Mouse (Mus musculus) heart, embryonic 14.5 days (tissue): Measurements from ENCODE around the gene Gm20431. TPM values are rescaled to one million over a fixed set of nuclear protein-coding genes. Genes with fewer than 3 reads are reported as not detected.
A peak's percentile ranks its signal among the peaks of the same experiment; 100 is the strongest.

ENCODE experiments used
- ATAC-seq: fragments of 200-750 bp; cut with Nextera tagmentation; 2 replicates; pipeline ENCODE4 v1.8.0; 2017; ENCODE audit warnings: low read depth, moderate TSS enrichment; ENCODE audit not compliant: insufficient number of reproducible peaks, insufficient read depth, low FRiP score
- H3K27ac ChIP-seq, 2 experiments: fragments of 200-500 bp in 1 of 2; fragments of 300-500 bp in 1 of 2; sonication (generic) in 1 of 2; replicated peaks in 1 of 2; 2 replicates each; pipeline ENCODE4 v1.5.1; 2012 to 2014; ENCODE audit warnings: low read depth in 2 of 2, low read length in 2 of 2, control low read depth in 1 of 2, mild to moderate bottlenecking in 1 of 2, mixed read lengths in 1 of 2; ENCODE audit not compliant: control insufficient read depth in 1 of 2, insufficient read depth in 1 of 2
- H3K27me3 ChIP-seq: fragments of 300-500 bp; sonication (generic); 2 replicates; pipeline ENCODE4 v1.6.1; 2014; ENCODE audit warnings: mild to moderate bottlenecking, low read length, control low read depth; ENCODE audit not compliant: control insufficient read depth, insufficient read depth
- H3K36me3 ChIP-seq: fragments of 300-500 bp; sonication (generic); 2 replicates; pipeline ENCODE4 v1.6.1; 2014; ENCODE audit warnings: mild to moderate bottlenecking, control low read depth, low read length, mixed read lengths; ENCODE audit not compliant: control insufficient read depth, insufficient read depth
- H3K4me1 ChIP-seq, 2 experiments: fragments of 200-500 bp in 1 of 2; fragments of 300-500 bp in 1 of 2; sonication (generic) in 1 of 2; 2 replicates each; pipeline ENCODE4 v1.6.1; 2012 to 2014; ENCODE audit warnings: low read length in 2 of 2, control low read depth in 1 of 2, mixed read lengths in 1 of 2; ENCODE audit not compliant: control insufficient read depth in 2 of 2, insufficient read depth in 2 of 2
- H3K4me2 ChIP-seq: fragments of 300-500 bp; sonication (generic); 2 replicates; pipeline ENCODE4 v1.6.1; 2014; ENCODE audit warnings: mild to moderate bottlenecking, low read length
- H3K4me3 ChIP-seq, 2 experiments: fragments of 200-500 bp in 1 of 2; fragments of 300-500 bp in 1 of 2; sonication (generic) in 1 of 2; 2 replicates each; pipeline ENCODE4 v1.5.1; 2012 to 2014; ENCODE audit warnings: low read length in 2 of 2, mild to moderate bottlenecking in 2 of 2, control low read depth in 1 of 2, low read depth in 1 of 2, moderate library complexity in 1 of 2; ENCODE audit not compliant: control insufficient read depth in 1 of 2, insufficient read depth in 1 of 2
- H3K9ac ChIP-seq: fragments of 300-500 bp; sonication (generic); 2 replicates; pipeline ENCODE4 v1.6.1; 2014; ENCODE audit warnings: mild to moderate bottlenecking, low read length
- H3K9me3 ChIP-seq: fragments of 300-500 bp; sonication (generic); 2 replicates; pipeline ENCODE4 v1.6.1; 2016; ENCODE audit warnings: low read length, control low read depth; ENCODE audit not compliant: control insufficient read depth
- WGBS: fragments of 180-500 bp; shearing (Covaris S2); extraction: QIAGEN DNeasy Blood & Tissue Kit; methylation state at CpG from one replicate; pipeline ENCODE4 v1.1.7; 2014; 5-methylcytosine and 5-hydroxymethylcytosine counted together
- polyA plus RNA-seq: library from polyadenylated mRNA; unstranded; fragments of >200 nt; fragmentation: Nextera tagmentation; extraction: Ambion mirVana; gene quantifications from 2 replicates; pipeline ENCODE4 v1.2.1, GENCODE M21; 2014

Gm20431 gene
- polyA plus RNA-seq, 1 experiment from 2014 or later: 0.19 TPM

DNA sequence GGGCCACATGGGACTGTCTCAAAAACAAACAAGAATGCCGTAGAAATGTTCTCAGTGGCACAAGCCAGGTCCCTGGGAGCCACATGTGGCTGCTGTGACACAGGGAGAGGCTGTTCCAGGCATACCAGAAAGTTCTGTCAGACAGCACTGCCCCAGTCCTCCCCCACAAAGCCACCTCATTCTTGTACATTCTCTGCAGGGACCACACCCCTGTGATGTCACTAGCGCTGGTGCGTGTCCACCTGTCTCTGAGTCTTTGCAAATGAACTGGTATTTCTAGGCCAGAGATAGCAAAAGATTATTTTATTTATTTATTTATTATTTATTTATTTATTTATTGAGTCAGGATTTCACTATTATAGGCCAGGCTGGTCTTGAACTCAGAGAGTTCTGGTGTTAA, 22.4 kb upstream of the Gm20431 start:
- H3K4me1 ChIP-seq: peaks cover 0 to 2% of the 10 kb centered on the region in 2 experiments; a peak in 1 of 4 replicates
- H3K9me3 ChIP-seq: no peaks in the 10 kb centered on the region
- H3K9ac ChIP-seq: no peak overlapping the region
- WGBS: 79% methylated on average over 3 of the region's 3 CpGs
- H3K27me3 ChIP-seq: 0 out of 2 replicates have a peak, but pooled peaks cover 9% of the 10 kb centered on the region
- no peaks in the 10 kb centered on the region for H3K36me3 ChIP-seq
- H3K4me3 ChIP-seq: no peak overlapping the region
- ATAC-seq: no peak
- no peak overlapping the region for H3K27ac ChIP-seq
- H3K4me2 ChIP-seq: no peak overlapping the region

DNA sequence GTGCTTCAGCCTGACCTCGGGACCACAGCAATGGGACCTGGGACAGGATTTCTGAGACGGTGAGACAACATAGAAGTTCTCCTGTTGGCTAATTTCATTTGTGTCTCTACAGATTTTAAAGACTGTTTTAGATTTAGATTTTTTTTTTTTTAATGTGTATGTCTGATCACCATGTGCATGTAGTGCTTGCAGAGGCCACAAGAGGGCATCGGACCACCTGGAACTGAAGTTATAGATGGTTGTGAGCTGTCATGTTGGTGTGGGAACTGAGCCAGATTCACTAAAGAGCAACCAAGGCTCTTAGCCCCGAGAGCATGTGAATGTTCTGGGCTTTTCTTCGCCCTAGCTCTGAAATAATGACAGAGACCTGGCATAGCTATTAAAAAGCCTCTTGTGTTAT, 19.4 kb upstream of the Gm20431 start:
- H3K36me3 ChIP-seq: no peaks in the 10 kb centered on the region
- WGBS: 55% methylated on average over 5 of the region's 5 CpGs
- H3K27ac ChIP-seq: no peak overlapping the region
- H3K9me3 ChIP-seq: no peaks in the 10 kb centered on the region
- no peak for ATAC-seq
- H3K4me3 ChIP-seq: no peak overlapping the region
- H3K4me2 ChIP-seq: no peak overlapping the region
- no peaks in the 10 kb centered on the region for H3K27me3 ChIP-seq
- 0 out of 4 replicates have a peak, but pooled peaks cover 0 to 2% of the 10 kb centered on the region in 2 experiments for H3K4me1 ChIP-seq
- H3K9ac ChIP-seq: no peak overlapping the region

DNA sequence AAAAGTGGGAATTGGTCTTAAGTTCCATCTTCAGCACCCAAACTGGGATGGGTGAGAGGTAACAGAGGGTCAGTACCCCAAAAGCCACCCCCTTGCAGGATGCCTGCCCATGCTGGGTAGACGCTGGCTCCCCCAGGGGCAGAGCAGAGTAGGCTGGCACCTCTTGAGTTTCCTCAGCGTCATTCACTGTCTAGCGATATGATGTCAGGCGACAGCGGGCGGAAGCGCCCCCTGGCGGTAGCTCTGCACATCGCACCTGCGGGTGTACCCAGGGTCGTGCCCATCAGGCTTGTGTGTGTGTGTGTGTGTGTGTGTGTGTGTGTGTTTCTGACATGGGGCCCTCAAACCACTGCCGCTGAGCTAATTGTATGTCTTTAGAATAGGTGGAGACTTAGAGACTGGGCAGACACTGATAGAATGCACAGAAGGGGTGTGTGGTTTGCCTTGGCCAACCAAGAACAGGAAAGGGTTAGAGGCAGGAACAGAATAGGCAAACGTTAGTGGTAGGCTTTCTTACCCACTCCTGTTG, 18.7 kb upstream of the Gm20431 start:
- WGBS: 3% methylated on average over 13 of the region's 13 CpGs
- Histone ChIP-seq H3K4me2 (no peak overlapping the region), H3K36me3 (no peaks in the 10 kb centered on the region), H3K9me3 (no peaks in the 10 kb centered on the region), H3K27ac (no peak overlapping the region), H3K4me1 (0 out of 4 replicates have a peak, but pooled peaks cover 0 to 2% of the 10 kb centered on the region in 2 experiments), H3K27me3 (no peaks in the 10 kb centered on the region), H3K4me3 (no peak overlapping the region), H3K9ac (no peak overlapping the region)
- ATAC-seq: peak; percentile 48; the same call in 1 of the 2 replicates

- Histone ChIP-seq H3K4me1 (0 out of 4 replicates have a peak, but pooled peaks cover 0 to 2% of the 10 kb centered on the region in 2 experiments), H3K9me3 (no peaks in the 10 kb centered on the region), H3K27me3 (no peaks in the 10 kb centered on the region), H3K4me3 (no peak overlapping the region), H3K27ac (no peak overlapping the region), H3K9ac (no peak overlapping the region), H3K36me3 (no peaks in the 10 kb centered on the region), H3K4me2 (no peak overlapping the region)
- no peak for ATAC-seq
- WGBS: 48% methylated on average over 5 of the region's 5 CpGs
Observed at GRCm38 (mm10) chr2:167678600-167678999, 17.3 kb upstream of the Gm20431 start.

DNA sequence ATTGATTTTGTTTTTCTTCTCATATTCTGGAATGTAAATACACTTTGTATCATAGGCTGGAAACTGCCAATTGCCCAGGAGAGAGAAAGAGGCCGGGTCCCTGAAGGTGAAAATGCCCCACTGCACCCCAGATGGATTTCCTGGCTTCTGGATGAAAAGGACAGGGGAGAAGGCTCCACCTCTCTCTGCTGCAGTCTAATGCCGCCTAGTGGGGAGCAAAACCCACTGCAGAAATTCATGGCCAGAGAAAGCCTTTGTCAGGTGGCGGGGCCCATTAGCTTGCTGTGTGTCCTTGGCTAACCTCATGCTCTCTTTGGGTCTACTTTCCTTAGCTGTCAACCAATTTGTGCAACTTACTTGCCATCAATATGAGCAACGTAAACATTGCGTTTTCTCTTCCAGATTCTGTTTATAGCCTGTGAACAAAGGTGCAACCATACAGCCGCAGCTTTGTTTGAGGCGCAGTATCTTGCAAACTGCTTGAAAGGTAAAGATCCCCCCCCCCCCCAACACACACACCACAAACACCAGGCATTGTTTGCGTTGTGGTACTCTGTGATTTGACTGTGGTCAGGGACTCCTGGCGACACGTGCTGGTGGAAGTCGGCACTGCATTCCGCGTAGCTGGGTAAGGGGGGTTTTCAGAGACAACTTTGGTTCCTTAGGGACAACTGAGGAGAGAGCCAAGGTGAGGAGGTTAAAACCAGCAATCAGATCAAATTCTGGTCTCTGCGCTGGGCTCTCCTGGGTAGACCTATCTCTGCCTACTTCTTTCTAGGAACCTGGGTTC, 14.0 kb upstream of the Gm20431 start:
- H3K4me2 ChIP-seq: no peak overlapping the region
- H3K9me3 ChIP-seq: no peaks in the 10 kb centered on the region
- no peaks in the 10 kb centered on the region for H3K36me3 ChIP-seq
- H3K4me1 ChIP-seq: 0 out of 4 replicates have a peak, but pooled peaks cover 0 to 4% of the 10 kb centered on the region in 2 experiments
- 39% methylated on average over 14 of the region's 14 CpGs for WGBS
- H3K9ac ChIP-seq: no peak overlapping the region
- no peak overlapping the region for H3K27ac ChIP-seq
- ATAC-seq: no peak
- no peaks in the 10 kb centered on the region for H3K27me3 ChIP-seq
- H3K4me3 ChIP-seq: no peak overlapping the region

DNA sequence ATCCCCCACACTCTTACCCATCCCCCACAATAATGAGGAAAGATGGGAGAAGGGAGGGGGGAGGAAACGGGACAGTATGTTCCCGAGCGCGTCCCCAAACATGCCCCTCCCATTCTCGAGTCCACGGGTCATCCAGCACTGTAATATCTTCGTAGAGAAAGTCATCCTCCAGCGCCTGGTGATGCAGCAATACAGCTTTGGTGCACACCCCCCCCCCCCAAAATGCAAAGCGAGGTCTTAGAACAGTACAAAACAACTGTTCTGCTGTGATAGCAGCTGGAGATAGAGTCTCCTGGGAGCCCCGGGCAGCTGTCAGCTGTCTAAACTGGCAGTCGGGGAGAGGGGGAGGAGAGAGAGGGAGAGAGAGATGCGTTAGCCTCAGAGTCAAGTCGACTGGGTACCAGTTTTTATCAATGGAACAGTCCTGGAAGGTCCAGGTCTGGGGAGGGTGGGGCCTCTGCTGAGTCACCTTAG, 11.0 kb upstream of the Gm20431 start:
- no peak overlapping the region for H3K27ac ChIP-seq
- H3K9me3 ChIP-seq: no peaks in the 10 kb centered on the region
- ATAC-seq: no peak
- H3K4me1 ChIP-seq: 0 out of 4 replicates have a peak, but pooled peaks cover 0 to 3% of the 10 kb centered on the region in 2 experiments
- no peak overlapping the region for H3K4me3 ChIP-seq
- H3K4me2 ChIP-seq: peak overlapping the region; percentile 35; the same call in 1 of the 2 replicates
- H3K36me3 ChIP-seq: no peaks in the 10 kb centered on the region
- 23% methylated on average over 13 of the region's 13 CpGs for WGBS
- no peaks in the 10 kb centered on the region for H3K27me3 ChIP-seq
- H3K9ac ChIP-seq: no peak overlapping the region

DNA sequence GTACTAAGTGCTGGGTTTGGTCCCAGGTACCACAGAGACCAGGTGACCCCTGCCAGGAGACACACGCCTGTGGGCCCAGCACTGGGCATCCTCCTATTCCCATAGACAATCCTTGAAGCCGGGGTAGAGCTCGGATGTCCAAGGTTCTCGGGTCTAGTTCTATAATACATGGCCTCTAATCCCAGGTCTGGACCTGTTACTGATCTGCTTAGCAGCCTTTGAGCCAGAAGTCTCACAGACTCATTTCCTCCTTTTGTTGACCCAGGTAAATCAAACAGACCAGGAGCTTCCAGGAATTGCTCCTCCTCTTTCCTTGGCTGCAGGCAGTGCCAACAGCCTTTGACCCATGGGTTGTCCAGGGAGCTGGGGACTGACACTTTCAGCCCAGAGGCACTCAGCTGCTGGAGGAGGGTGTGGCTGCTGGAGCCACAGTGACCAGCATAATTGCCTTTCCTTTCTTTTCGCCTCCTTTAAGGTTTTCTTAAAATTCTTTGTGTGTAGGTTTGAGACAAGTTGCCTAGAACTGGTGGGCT, 9.9 kb upstream of the Gm20431 start:
- H3K36me3 ChIP-seq: no peaks in the 10 kb centered on the region
- H3K4me1 ChIP-seq: 0 out of 4 replicates have a peak, but pooled peaks cover 0 to 3% of the 10 kb centered on the region in 2 experiments
- ATAC-seq: no peak
- WGBS: 80% methylated on average over 5 of the region's 5 CpGs
- H3K4me2 ChIP-seq: no peak overlapping the region
- no peak overlapping the region for H3K27ac ChIP-seq
- no peaks in the 10 kb centered on the region for H3K27me3 ChIP-seq
- H3K9ac ChIP-seq: no peak overlapping the region
- H3K4me3 ChIP-seq: no peak overlapping the region
- H3K9me3 ChIP-seq: no peaks in the 10 kb centered on the region
